Mouse (Mus musculus) CH12.LX (cell line): ENCODE data around the gene Mansc4. TPM values are rescaled to one million over a fixed set of nuclear protein-coding genes. Genes with fewer than 3 reads are reported as not detected.

Source experiments
- polyA plus RNA-seq: library from polyadenylated mRNA; unstranded; fragments of >175 nt; gene quantifications from 2 replicates; pipeline ENCODE4 v1.2.1, GENCODE M21; 2012; ENCODE audit warnings: low read depth; ENCODE audit not compliant: insufficient read length
- total RNA-seq, 2 experiments: library from RNA; depleted of rRNA; stranded (reverse); fragments of 300-350 nt in 1 of 2; fragments of >200 nt in 1 of 2; gene quantifications; 2 replicates each; pipeline ENCODE4 v1.2.3; 2012 to 2014

Gene Mansc4
- total and polyA plus RNA-seq, 3 experiments = 0.20 TPM; not detected in 2

Other genes starting within 250 kb of the Mansc4 start
- not detected in 2 replicates for gene Smco2, start 236.9 kb downstream of the Mansc4 start, total RNA-seq (2012; rRNA removed)
- not detected in 2 replicates for gene Smco2, start 236.9 kb downstream of the Mansc4 start, total RNA-seq (2014; rRNA removed)
- not detected in 2 replicates for gene Smco2, start 236.9 kb downstream of the Mansc4 start, polyA plus RNA-seq
- gene Ppfibp1, start 198.5 kb downstream of the Mansc4 start, total RNA-seq (2012; rRNA removed) = 20.9 and 23.4 TPM in 2 replicates
- gene Ppfibp1, start 198.5 kb downstream of the Mansc4 start, total RNA-seq (2014; rRNA removed) = 28.2 and 31.4 TPM in 2 replicates
- 28.2 and 33.1 TPM in 2 replicates for gene Ppfibp1, start 198.5 kb downstream of the Mansc4 start, polyA plus RNA-seq
- gene 1700034J05Rik, start 132.6 kb downstream of the Mansc4 start, total RNA-seq (2012; rRNA removed) = not detected in 2 replicates
- not detected in 2 replicates for gene 1700034J05Rik, start 132.6 kb downstream of the Mansc4 start, total RNA-seq (2014; rRNA removed)
- gene 1700034J05Rik, start 132.6 kb downstream of the Mansc4 start, polyA plus RNA-seq = not detected in 2 replicates
- 0.08 and 0.38 TPM in 2 replicates for gene Rep15, start 54.4 kb downstream of the Mansc4 start, total RNA-seq (2012; rRNA removed)
- gene Rep15, start 54.4 kb downstream of the Mansc4 start, total RNA-seq (2014; rRNA removed) = not detected in 2 replicates
- 0.14 TPM in 1 of 2 replicates, not detected in the other for gene Rep15, start 54.4 kb downstream of the Mansc4 start, polyA plus RNA-seq
- gene Mrps35, start 44.3 kb downstream of the Mansc4 start, total RNA-seq (2012; rRNA removed) = 84.2 and 86.1 TPM in 2 replicates
- 36.6 and 58.4 TPM in 2 replicates for gene Mrps35, start 44.3 kb downstream of the Mansc4 start, total RNA-seq (2014; rRNA removed)
- 141 and 194 TPM in 2 replicates for gene Mrps35, start 44.3 kb downstream of the Mansc4 start, polyA plus RNA-seq
- gene Klhl42, start 4.3 kb upstream of the Mansc4 start, total RNA-seq (2012; rRNA removed) = 7.4 and 8.0 TPM in 2 replicates
- gene Klhl42, start 4.3 kb upstream of the Mansc4 start, total RNA-seq (2014; rRNA removed) = 3.6 and 4.5 TPM in 2 replicates
- gene Klhl42, start 4.3 kb upstream of the Mansc4 start, polyA plus RNA-seq = 2.5 and 2.7 TPM in 2 replicates
- not detected in 2 replicates for gene Pthlh, start 177.2 kb upstream of the Mansc4 start, total RNA-seq (2012; rRNA removed)
- not detected in 2 replicates for gene Pthlh, start 177.2 kb upstream of the Mansc4 start, total RNA-seq (2014; rRNA removed)
- gene Pthlh, start 177.2 kb upstream of the Mansc4 start, polyA plus RNA-seq = not detected in 2 replicates